Mouse (Mus musculus) myocyte (in vitro differentiated cells): ENCODE data around the gene Zc3hav1. TPM values are rescaled to one million over a fixed set of nuclear protein-coding genes. Genes with fewer than 3 reads are reported as not detected.

Experiments used
- H3K27me3 ChIP-seq: one replicate; pipeline ENCODE4 v1.6.1; 2011; ENCODE audit not compliant: control insufficient read depth, insufficient read depth, insufficient read length
- H3K36me3 ChIP-seq: one replicate; pipeline ENCODE4 v1.6.1; 2011; ENCODE audit not compliant: control insufficient read depth, insufficient read depth
- H3K4me2 ChIP-seq: one replicate; pipeline ENCODE4 v1.6.1; 2011; ENCODE audit warnings: low read depth, control low read depth
- H3K4me3 ChIP-seq: one replicate; pipeline ENCODE4 v1.5.1; 2011; ENCODE audit warnings: mild to moderate bottlenecking, control low read depth, moderate library complexity
- H3K79me2 ChIP-seq: one replicate; pipeline ENCODE4 v1.6.1; 2011; ENCODE audit not compliant: control insufficient read depth, insufficient read depth
- H3ac ChIP-seq: one replicate; pipeline ENCODE4 v1.6.1; 2011; ENCODE audit not compliant: control insufficient read depth, insufficient read length
- CEBPB ChIP-seq: IDR thresholded peaks from 2 replicates; pipeline ENCODE4 v1.6.1; 2011; ENCODE audit warnings: mild to moderate bottlenecking, moderate library complexity; ENCODE audit not compliant: poor library complexity, insufficient read depth, severe bottlenecking
- E2F4 ChIP-seq: IDR thresholded peaks from one replicate; pipeline ENCODE4 v1.6.1; 2011; ENCODE audit warnings: mild to moderate bottlenecking, control low read depth, moderate library complexity; ENCODE audit not compliant: insufficient read depth
- MAX ChIP-seq: IDR thresholded peaks from one replicate; pipeline ENCODE4 v1.6.1; 2011; ENCODE audit warnings: low read depth, mild to moderate bottlenecking, control low read depth
- MYOD1 ChIP-seq, 3 experiments: IDR thresholded peaks; one replicate each; pipeline ENCODE4 v1.6.1; 2011; ENCODE audit warnings: control low read depth in 2 of 3, low read depth in 2 of 3, mild to moderate bottlenecking in 2 of 3, moderate library complexity in 1 of 3; ENCODE audit not compliant: insufficient read length in 2 of 3, control insufficient read depth in 1 of 3
- MYOG ChIP-seq, 3 experiments: IDR thresholded peaks; one replicate each; pipeline ENCODE4 v1.6.1; 2011; ENCODE audit warnings: control low read depth in 2 of 3, low read depth in 2 of 3, mild to moderate bottlenecking in 2 of 3; ENCODE audit not compliant: insufficient read length in 2 of 3, control insufficient read depth in 1 of 3, insufficient read depth in 1 of 3
- POLR2A ChIP-seq: IDR thresholded peaks from one replicate; pipeline ENCODE4 v1.6.1; 2011; ENCODE audit warnings: low read depth, mild to moderate bottlenecking, control low read depth, moderate library complexity; ENCODE audit not compliant: insufficient read length
- POLR2AphosphoS2 ChIP-seq: IDR thresholded peaks from one replicate; pipeline ENCODE4 v1.6.1; 2011; ENCODE audit warnings: low read depth, control low read depth; ENCODE audit not compliant: insufficient read length
- REST ChIP-seq: IDR thresholded peaks from one replicate; pipeline ENCODE4 v1.6.1; 2011; ENCODE audit warnings: mild to moderate bottlenecking, control low read depth, moderate library complexity; ENCODE audit not compliant: insufficient read depth, insufficient read length
- SRF ChIP-seq: IDR thresholded peaks from one replicate; pipeline ENCODE4 v1.6.1; 2011; ENCODE audit warnings: low read depth; ENCODE audit not compliant: control insufficient read depth, insufficient read length
- TCF12 ChIP-seq: IDR thresholded peaks from one replicate; pipeline ENCODE4 v1.6.1; 2011; ENCODE audit warnings: mild to moderate bottlenecking, control low read depth; ENCODE audit not compliant: poor library complexity, insufficient read depth, severe bottlenecking
- TCF3 ChIP-seq: IDR thresholded peaks from one replicate; pipeline ENCODE4 v1.6.1; 2011; ENCODE audit warnings: low read depth, control low read depth; ENCODE audit not compliant: insufficient read length
- USF1 ChIP-seq: IDR thresholded peaks from one replicate; pipeline ENCODE4 v1.6.1; 2011; ENCODE audit warnings: low read depth, mild to moderate bottlenecking, control low read depth, moderate library complexity
- polyA plus RNA-seq: library from polyadenylated mRNA; unstranded; fragments of >200 nt; fragmentation: generic; extraction: Trizol; gene quantifications from one replicate; pipeline ENCODE4 v1.2.1, GENCODE M21; 2012; ENCODE audit warnings: missing spikeins

Zc3hav1 gene
- polyA plus RNA-seq, 1 experiment: 45.0 TPM

GRCm38 (mm10) chr6:38351930-38352329 lies 2.5 kb downstream of the Zc3hav1 start:
- Histone ChIP-seq H3K27me3 (no peaks in the 10 kb centered on the region), H3K4me2 (peak overlapping the region; percentile 79), H3K4me3 (peak overlapping the region; percentile 100), H3ac (no peak overlapping the region), H3K79me2 (peaks cover 69% of the 10 kb centered on the region), H3K36me3 (peaks cover 16% of the 10 kb centered on the region)
- no peak for TF ChIP-seq TCF3
- TF ChIP-seq POLR2A: no peak
- TF ChIP-seq SRF: no peak
- TF ChIP-seq MYOG (IDR thresholded peaks at IDR 0.05; ENCODE audit: control insufficient read depth in 1 of 3, insufficient read depth in 1 of 3, insufficient read length in 2 of 3, low read depth in 2 of 3): no peak
- peak; percentile 97 for TF ChIP-seq CEBPB

GRCm38 (mm10) chr6:38349806-38350205 lies 4.6 kb downstream of the Zc3hav1 start:
- Histone ChIP-seq H3K79me2 (peaks cover 90% of the 10 kb centered on the region), H3K4me2 (no peak overlapping the region), H3K27me3 (no peaks in the 10 kb centered on the region), H3K4me3 (no peak overlapping the region), H3K36me3 (peaks cover 16% of the 10 kb centered on the region), H3ac (no peak overlapping the region)
- TF ChIP-seq USF1 (no peak), MYOG (IDR thresholded peaks at IDR 0.05; ENCODE audit: control insufficient read depth in 1 of 3, insufficient read depth in 1 of 3, insufficient read length in 2 of 3, low read depth in 2 of 3) (no peak), POLR2AphosphoS2 (no peak), E2F4 (no peak), SRF (no peak), REST (no peak), TCF12 (no peak), TCF3 (no peak), POLR2A (no peak), CEBPB (no peak), MAX (no peak), MYOD1 (IDR thresholded peaks at IDR 0.05; ENCODE audit: control insufficient read depth in 1 of 3, insufficient read length in 2 of 3, low read depth in 2 of 3) (no peak)

GRCm38 (mm10) chr6:38348811-38349453 lies 5.5 kb downstream of the Zc3hav1 start:
- TF ChIP-seq MYOG (IDR thresholded peaks at IDR 0.05; ENCODE audit: control insufficient read depth in 1 of 3, insufficient read depth in 1 of 3, insufficient read length in 2 of 3, low read depth in 2 of 3) (no peak), CEBPB (no peak), POLR2A (no peak), REST (no peak), TCF3 (no peak), TCF12 (no peak), SRF (no peak), POLR2AphosphoS2 (no peak), E2F4 (no peak), USF1 (no peak), MYOD1 (IDR thresholded peaks at IDR 0.05; ENCODE audit: control insufficient read depth in 1 of 3, insufficient read length in 2 of 3, low read depth in 2 of 3) (no peak), MAX (no peak)
- Histone ChIP-seq H3ac (no peak overlapping the region), H3K4me3 (no peak overlapping the region), H3K79me2 (peaks cover 99% of the 10 kb centered on the region), H3K4me2 (no peak overlapping the region), H3K36me3 (peaks cover 20% of the 10 kb centered on the region), H3K27me3 (no peaks in the 10 kb centered on the region)

- Histone ChIP-seq H3K4me3 (no peak overlapping the region), H3K4me2 (no peak overlapping the region), H3K27me3 (no peaks in the 10 kb centered on the region), H3ac (no peak overlapping the region), H3K36me3 (peaks cover 22% of the 10 kb centered on the region), H3K79me2 (peaks cover 99% of the 10 kb centered on the region)
- TF ChIP-seq POLR2A (no peak), E2F4 (no peak), POLR2AphosphoS2 (no peak), REST (no peak), USF1 (no peak)
Observed at GRCm38 (mm10) chr6:38347875-38348274, 6.5 kb downstream of the Zc3hav1 start.

- no peaks in the 10 kb centered on the region for H3K27me3 ChIP-seq
- no peak overlapping the region for H3K4me2 ChIP-seq
- H3K4me3 ChIP-seq: no peak overlapping the region
- no peak overlapping the region for H3ac ChIP-seq
- TF ChIP-seq REST: no peak
- no peak for TF ChIP-seq TCF12
- no peak for TF ChIP-seq MYOD1 (IDR thresholded peaks at IDR 0.05; ENCODE audit: control insufficient read depth in 1 of 3, insufficient read length in 2 of 3, low read depth in 2 of 3)
- no peak for TF ChIP-seq POLR2AphosphoS2
- no peak for TF ChIP-seq MYOG (IDR thresholded peaks at IDR 0.05; ENCODE audit: control insufficient read depth in 1 of 3, insufficient read depth in 1 of 3, insufficient read length in 2 of 3, low read depth in 2 of 3)
- no peak for TF ChIP-seq TCF3
- no peak for TF ChIP-seq E2F4
- no peak for TF ChIP-seq USF1
- no peak for TF ChIP-seq POLR2A
- no peak for TF ChIP-seq MAX
- no peak for TF ChIP-seq SRF
- no peak for TF ChIP-seq CEBPB
- H3K36me3 ChIP-seq: peaks cover 17% of the 10 kb centered on the region
- H3K79me2 ChIP-seq: peaks cover 93% of the 10 kb centered on the region
Observed at GRCm38 (mm10) chr6:38345796-38346195, 8.6 kb downstream of the Zc3hav1 start.
